Mouse (Mus musculus) forebrain, embryonic 16.5 days (tissue): ENCODE data around the gene Cog3. TPM values are rescaled to one million over a fixed set of nuclear protein-coding genes. Genes with fewer than 3 reads are reported as not detected.

Source experiments
- ATAC-seq: fragments of 200-750 bp; cut with Nextera tagmentation; 2 replicates; pipeline ENCODE4 v1.8.0; 2017; ENCODE audit warnings: mild to moderate bottlenecking, moderate library complexity
- H3K27ac ChIP-seq: fragments of 300-500 bp; sonication (generic); 2 replicates; pipeline ENCODE4 v1.5.1; 2014; ENCODE audit warnings: low read length, control low read depth
- H3K27me3 ChIP-seq: fragments of 300-500 bp; sonication (generic); replicated peaks from 2 replicates; pipeline ENCODE4 v1.6.1; 2014; ENCODE audit warnings: low read length; ENCODE audit not compliant: control insufficient read depth, insufficient read depth
- H3K36me3 ChIP-seq: fragments of 300-500 bp; sonication (generic); 2 replicates; pipeline ENCODE4 v1.6.1; 2014; ENCODE audit not compliant: control insufficient read depth, insufficient read depth
- H3K4me1 ChIP-seq: fragments of 300-500 bp; sonication (generic); replicated peaks from 2 replicates; pipeline ENCODE4 v1.6.1; 2014; ENCODE audit warnings: low read length; ENCODE audit not compliant: control insufficient read depth, insufficient read depth
- H3K4me2 ChIP-seq: fragments of 300-500 bp; sonication (generic); 2 replicates; pipeline ENCODE4 v1.6.1; 2014; ENCODE audit warnings: mild to moderate bottlenecking, low read length, control low read depth
- H3K4me3 ChIP-seq: fragments of 300-500 bp; sonication (generic); replicated peaks from 2 replicates; pipeline ENCODE4 v1.5.1; 2014; ENCODE audit warnings: mild to moderate bottlenecking, low read length, control low read depth
- H3K9ac ChIP-seq: fragments of 300-500 bp; sonication (generic); replicated peaks from 2 replicates; pipeline ENCODE4 v1.6.1; 2014; ENCODE audit warnings: low read depth, low read length, control low read depth
- H3K9me3 ChIP-seq: fragments of 300-500 bp; sonication (generic); 2 replicates; pipeline ENCODE4 v1.6.1; 2016; ENCODE audit warnings: low read length; ENCODE audit not compliant: control insufficient read depth
- WGBS: fragments of 180-500 bp; shearing (Covaris S2); extraction: QIAGEN DNeasy Blood & Tissue Kit; methylation state at CpG from one replicate; pipeline ENCODE4 v1.1.7; 2014; 5-methylcytosine and 5-hydroxymethylcytosine counted together
- polyA plus RNA-seq: library from polyadenylated mRNA; unstranded; fragments of >200 nt; fragmentation: Nextera tagmentation; extraction: Ambion mirVana; gene quantifications from 2 replicates; pipeline ENCODE4 v1.2.1, GENCODE M21; 2015

Gene Cog3
- polyA plus RNA-seq, 1 experiment from 2014 or later, result 24.1 TPM

DNA sequence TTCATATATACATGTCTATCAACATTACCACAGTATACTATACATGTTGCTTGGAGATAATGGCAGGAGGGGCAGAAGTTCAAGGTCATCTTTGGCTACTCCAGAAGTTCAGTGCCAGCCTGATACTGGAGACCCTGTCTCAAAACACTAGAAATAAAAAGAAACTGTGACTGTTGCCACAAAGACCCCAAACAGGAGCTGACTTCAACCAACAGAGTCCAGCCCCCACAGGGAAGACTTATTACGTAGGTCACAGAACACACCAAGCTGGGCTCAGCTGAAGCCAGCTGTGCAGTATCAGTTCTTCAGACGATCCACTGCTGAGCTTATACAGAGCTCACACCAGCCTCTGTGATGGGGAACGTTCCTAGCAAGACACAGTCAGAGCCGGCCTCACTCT is 37.9 kb downstream of the Cog3 start:
- Histone ChIP-seq H3K27me3 (no peaks in the 10 kb centered on the region), H3K36me3 (peaks cover 26% of the 10 kb centered on the region), H3K4me2 (no peak overlapping the region), H3K9ac (no peak overlapping the region), H3K9me3 (no peaks in the 10 kb centered on the region), H3K4me1 (peaks cover 5% of the 10 kb centered on the region), H3K4me3 (no peak overlapping the region), H3K27ac (no peak overlapping the region)
- WGBS, result 85% methylated on average over 4 of the region's 4 CpGs
- ATAC-seq, result no peak

DNA sequence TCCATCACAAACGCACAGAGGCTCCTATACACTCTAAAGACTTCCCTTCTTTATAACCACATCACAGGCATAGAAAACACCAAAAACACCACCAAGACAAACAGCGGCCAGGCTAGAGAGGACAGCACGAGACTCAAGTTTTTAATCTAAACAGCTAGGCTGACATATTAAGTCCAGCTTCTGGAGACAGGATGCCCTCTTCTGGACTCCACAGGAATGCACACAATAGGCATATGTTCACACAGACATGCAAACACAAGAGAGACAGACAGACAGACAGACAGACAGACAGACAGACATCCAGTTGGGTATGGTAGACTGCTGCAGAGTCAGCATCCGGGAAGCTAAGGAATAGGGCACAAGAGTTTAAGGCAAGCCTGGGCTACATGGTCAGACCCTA is 40.7 kb downstream of the Cog3 start:
- Histone ChIP-seq H3K9ac (no peak overlapping the region), H3K4me3 (no peak overlapping the region), H3K27me3 (no peaks in the 10 kb centered on the region), H3K36me3 (peaks cover 14% of the 10 kb centered on the region), H3K4me2 (no peak overlapping the region), H3K9me3 (no peaks in the 10 kb centered on the region), H3K27ac (no peak overlapping the region), H3K4me1 (peaks cover 5% of the 10 kb centered on the region)
- no peak for ATAC-seq
- WGBS, result 69% methylated on average over 4 of the region's 4 CpGs

DNA sequence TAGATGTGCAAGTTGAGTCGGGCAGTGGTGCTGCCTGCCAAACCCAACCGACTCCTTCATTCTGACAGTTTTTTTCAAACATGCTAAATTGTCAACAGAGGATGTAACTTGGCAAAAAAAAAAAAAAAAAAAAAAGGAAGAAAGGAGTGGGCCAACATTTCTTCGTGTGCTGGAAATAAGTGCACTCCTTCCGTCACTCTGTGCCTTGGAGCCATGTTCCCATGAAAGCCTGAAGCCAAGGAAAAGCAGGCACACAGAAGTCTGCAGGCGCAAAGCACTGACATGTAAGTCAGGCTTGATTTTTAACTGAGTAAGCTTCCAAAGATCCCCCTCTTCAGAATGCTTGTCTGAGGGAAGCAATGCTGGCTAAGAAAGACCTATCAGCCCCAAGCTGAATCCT is 41.6 kb downstream of the Cog3 start:
- Histone ChIP-seq H3K4me1 (peaks cover 5% of the 10 kb centered on the region), H3K27ac (peak overlapping the region; percentile 38; the same call in 1 of the 2 replicates), H3K9me3 (no peaks in the 10 kb centered on the region), H3K4me2 (no peak overlapping the region), H3K36me3 (peaks cover 11% of the 10 kb centered on the region), H3K4me3 (no peak overlapping the region), H3K9ac (no peak overlapping the region), H3K27me3 (no peaks in the 10 kb centered on the region)
- WGBS, result 66% methylated on average over 5 of the region's 5 CpGs
- peak; percentile 61 for ATAC-seq

DNA sequence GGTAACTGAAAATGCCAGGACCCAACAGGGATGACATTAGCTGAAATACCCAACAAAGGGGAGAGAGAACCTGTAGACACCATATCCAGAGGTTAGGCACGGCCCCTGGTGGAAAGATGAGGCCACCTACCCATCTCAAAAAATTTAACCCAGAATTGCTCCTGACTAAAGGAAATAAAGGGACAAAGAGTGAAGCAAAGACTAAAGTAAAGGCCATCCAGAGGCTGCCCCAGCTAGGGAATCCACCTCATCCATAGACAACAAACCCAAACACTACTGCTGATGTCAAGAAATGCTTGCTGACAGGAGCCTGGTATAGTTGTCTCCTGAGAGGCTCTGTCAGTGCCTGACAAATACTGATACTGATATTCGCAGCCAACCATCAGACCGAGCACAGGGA is 42.6 kb downstream of the Cog3 start:
- Histone ChIP-seq H3K27ac (no peak overlapping the region), H3K9me3 (no peaks in the 10 kb centered on the region), H3K27me3 (no peaks in the 10 kb centered on the region), H3K4me2 (no peak overlapping the region), H3K4me3 (no peak overlapping the region), H3K4me1 (peaks cover 5% of the 10 kb centered on the region), H3K36me3 (peaks cover 11% of the 10 kb centered on the region), H3K9ac (no peak overlapping the region)
- ATAC-seq, result no peak
- WGBS, result 94% methylated on average over 3 of the region's 3 CpGs

GRCm38 (mm10) chr14:75708986-75709385 is 45.3 kb downstream of the Cog3 start:
- 91% methylated on average over 1 of the region's 1 CpGs for WGBS
- Histone ChIP-seq H3K4me2 (no peak overlapping the region), H3K4me3 (no peak overlapping the region), H3K9ac (no peak overlapping the region), H3K27me3 (no peaks in the 10 kb centered on the region), H3K36me3 (peaks cover 12% of the 10 kb centered on the region), H3K4me1 (peaks cover 5% of the 10 kb centered on the region), H3K27ac (no peak overlapping the region), H3K9me3 (no peaks in the 10 kb centered on the region)
- ATAC-seq, result no peak

- Histone ChIP-seq H3K4me1 (0 out of 2 replicates have a peak, but pooled peaks cover under 1% of the 10 kb centered on the region), H3K36me3 (peaks cover 17% of the 10 kb centered on the region), H3K9ac (no peak overlapping the region), H3K4me3 (no peak overlapping the region), H3K9me3 (no peaks in the 10 kb centered on the region), H3K27ac (no peak overlapping the region), H3K27me3 (no peaks in the 10 kb centered on the region), H3K4me2 (no peak overlapping the region)
- 37% methylated on average over 7 of the region's 7 CpGs for WGBS
- ATAC-seq, result no peak
These were observed 46.5 kb downstream of the Cog3 start for GRCm38 (mm10) chr14:75707771-75708170.

- 81% methylated on average over 4 of the region's 4 CpGs for WGBS
- Histone ChIP-seq H3K4me3 (no peak overlapping the region), H3K27me3 (no peaks in the 10 kb centered on the region), H3K9me3 (no peaks in the 10 kb centered on the region), H3K9ac (no peak overlapping the region), H3K4me2 (no peak overlapping the region), H3K36me3 (peaks cover 20% of the 10 kb centered on the region), H3K4me1 (no peaks in the 10 kb centered on the region), H3K27ac (no peak overlapping the region)
- no peak for ATAC-seq
These were observed 47.7 kb downstream of the Cog3 start for GRCm38 (mm10) chr14:75706647-75707046.

- no peak for ATAC-seq
- H3K9me3 ChIP-seq, result no peaks in the 10 kb centered on the region
- whole genome bisulfite sequencing, result 96% methylated on average over 1 of the region's 1 CpGs
These were observed 56.4 kb downstream of the Cog3 start for GRCm38 (mm10) chr14:75697928-75698327.

DNA sequence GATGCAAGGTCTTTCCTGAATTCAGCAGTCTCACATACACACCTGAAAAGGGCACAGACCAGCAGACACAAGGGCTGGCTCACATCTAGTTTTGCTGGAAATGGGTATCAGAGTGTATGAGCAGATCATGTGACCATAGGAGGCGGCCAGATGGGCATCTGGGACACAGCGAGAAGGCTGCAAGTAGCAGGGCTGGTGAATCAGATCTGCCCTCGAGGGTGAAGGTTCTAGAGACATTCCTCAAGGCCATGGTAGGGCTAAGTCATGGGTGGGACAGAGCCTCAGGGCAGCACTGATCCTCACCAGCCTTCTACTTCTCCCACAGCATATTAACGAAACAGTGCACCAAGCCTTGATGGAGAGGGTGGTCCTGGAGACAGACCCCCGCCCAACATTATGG is 58.2 kb downstream of the Cog3 start:
- 81% methylated on average over 5 of the region's 5 CpGs for WGBS
- Histone ChIP-seq H3K4me3 (no peak overlapping the region), H3K4me1 (no peaks in the 10 kb centered on the region), H3K4me2 (no peak overlapping the region), H3K9me3 (no peaks in the 10 kb centered on the region), H3K9ac (no peak overlapping the region), H3K36me3 (no peaks in the 10 kb centered on the region; the same call in 1 of the 2 replicates), H3K27ac (no peak overlapping the region), H3K27me3 (no peaks in the 10 kb centered on the region)
- ATAC-seq, result no peak

More at GRCm38 (mm10) chr14:75697928-75698327, 56.4 kb downstream of the Cog3 start:
- Histone ChIP-seq H3K4me3 (no peak overlapping the region), H3K27ac (no peak overlapping the region), H3K9ac (no peak overlapping the region), H3K27me3 (no peaks in the 10 kb centered on the region), H3K4me1 (no peaks in the 10 kb centered on the region), H3K4me2 (no peak overlapping the region), H3K36me3 (peaks cover 10% of the 10 kb centered on the region)

- peaks cover 3% of the 10 kb centered on the region; the same call in 1 of the 2 replicates for H3K4me1 ChIP-seq
- H3K27ac ChIP-seq, result no peak overlapping the region
- no peaks in the 10 kb centered on the region for H3K36me3 ChIP-seq
- no peak overlapping the region for H3K4me2 ChIP-seq
- no peak overlapping the region for H3K4me3 ChIP-seq
- no peaks in the 10 kb centered on the region for H3K9me3 ChIP-seq
- 81% methylated on average over 2 of the region's 2 CpGs for WGBS
- H3K9ac ChIP-seq, result no peak overlapping the region
- ATAC-seq, result no peak
- H3K27me3 ChIP-seq, result no peaks in the 10 kb centered on the region
These were observed 63.9 kb downstream of the Cog3 start for GRCm38 (mm10) chr14:75690428-75690827.
